Mouse (Mus musculus) forebrain, postnatal 0 days (tissue): Measurements from ENCODE around the gene Tedc2. TPM values are rescaled to one million over a fixed set of nuclear protein-coding genes. Genes with fewer than 3 reads are reported as not detected.

Experiments used
- ATAC-seq: fragments of 200-750 bp; cut with Nextera tagmentation; 2 replicates; pipeline ENCODE4 v1.8.0; 2017; ENCODE audit warnings: mild to moderate bottlenecking, moderate library complexity
- DNase-seq: peaks from one replicate; pipeline ENCODE4 v3.0.0-alpha.2; 2015
- H3K27ac ChIP-seq: fragments of 300-500 bp; sonication (generic); 2 replicates; pipeline ENCODE4 v1.5.1; 2014; ENCODE audit warnings: low read depth, mild to moderate bottlenecking, antibody characterized with exemption, low read length, moderate library complexity, mixed read lengths
- H3K27me3 ChIP-seq: fragments of 300-500 bp; sonication (generic); 2 replicates; pipeline ENCODE4 v1.6.1; 2014; ENCODE audit warnings: mild to moderate bottlenecking, low read length, mixed read lengths; ENCODE audit not compliant: insufficient read depth
- H3K36me3 ChIP-seq: fragments of 300-500 bp; sonication (generic); 2 replicates; pipeline ENCODE4 v1.6.1; 2014; ENCODE audit warnings: mild to moderate bottlenecking, moderate library complexity; ENCODE audit not compliant: insufficient read depth
- H3K4me1 ChIP-seq: fragments of 300-500 bp; sonication (generic); 2 replicates; pipeline ENCODE4 v1.6.1; 2014; ENCODE audit warnings: antibody characterized with exemption; ENCODE audit not compliant: insufficient read depth
- H3K4me2 ChIP-seq: fragments of 300-500 bp; sonication (generic); 2 replicates; pipeline ENCODE4 v1.6.1; 2014; ENCODE audit warnings: low read depth, mild to moderate bottlenecking, moderate library complexity
- H3K4me3 ChIP-seq: fragments of 300-500 bp; sonication (generic); 2 replicates; pipeline ENCODE4 v1.5.1; 2014; ENCODE audit warnings: low read depth, low read length, mixed read lengths
- H3K9ac ChIP-seq: fragments of 300-500 bp; sonication (generic); 2 replicates; pipeline ENCODE4 v1.6.1; 2014; ENCODE audit warnings: mild to moderate bottlenecking
- H3K9me3 ChIP-seq: fragments of 300-500 bp; sonication (generic); 2 replicates; pipeline ENCODE4 v1.6.1; 2016; ENCODE audit warnings: low read length
- CTCF ChIP-seq: sonication (generic); IDR thresholded peaks from 2 replicates; pipeline ENCODE4 v1.5.1; 2016; ENCODE audit warnings: antibody characterized with exemption, control low read depth, low read depth
- WGBS: fragments of 180-500 bp; shearing (Covaris S2); extraction: QIAGEN DNeasy Blood & Tissue Kit; methylation state at CpG from one replicate; pipeline ENCODE4 v1.1.7; 2014; 5-methylcytosine and 5-hydroxymethylcytosine counted together
- polyA plus RNA-seq: library from polyadenylated mRNA; unstranded; fragments of >200 nt; fragmentation: Nextera tagmentation; extraction: Ambion mirVana; gene quantifications from 2 replicates; pipeline ENCODE4 v1.2.1, GENCODE M21; 2015
- total RNA-seq: library from RNA; depleted of rRNA; stranded (reverse); fragments of >200 nt; gene quantifications from 2 replicates; pipeline ENCODE4 v1.2.3, GENCODE M21; 2014; rRNA removed

The Tedc2 gene
- total RNA-seq: 19.7 and 20.1 TPM in 2 replicates
- 9.6 and 10.0 TPM in 2 replicates for polyA plus RNA-seq

DNA sequence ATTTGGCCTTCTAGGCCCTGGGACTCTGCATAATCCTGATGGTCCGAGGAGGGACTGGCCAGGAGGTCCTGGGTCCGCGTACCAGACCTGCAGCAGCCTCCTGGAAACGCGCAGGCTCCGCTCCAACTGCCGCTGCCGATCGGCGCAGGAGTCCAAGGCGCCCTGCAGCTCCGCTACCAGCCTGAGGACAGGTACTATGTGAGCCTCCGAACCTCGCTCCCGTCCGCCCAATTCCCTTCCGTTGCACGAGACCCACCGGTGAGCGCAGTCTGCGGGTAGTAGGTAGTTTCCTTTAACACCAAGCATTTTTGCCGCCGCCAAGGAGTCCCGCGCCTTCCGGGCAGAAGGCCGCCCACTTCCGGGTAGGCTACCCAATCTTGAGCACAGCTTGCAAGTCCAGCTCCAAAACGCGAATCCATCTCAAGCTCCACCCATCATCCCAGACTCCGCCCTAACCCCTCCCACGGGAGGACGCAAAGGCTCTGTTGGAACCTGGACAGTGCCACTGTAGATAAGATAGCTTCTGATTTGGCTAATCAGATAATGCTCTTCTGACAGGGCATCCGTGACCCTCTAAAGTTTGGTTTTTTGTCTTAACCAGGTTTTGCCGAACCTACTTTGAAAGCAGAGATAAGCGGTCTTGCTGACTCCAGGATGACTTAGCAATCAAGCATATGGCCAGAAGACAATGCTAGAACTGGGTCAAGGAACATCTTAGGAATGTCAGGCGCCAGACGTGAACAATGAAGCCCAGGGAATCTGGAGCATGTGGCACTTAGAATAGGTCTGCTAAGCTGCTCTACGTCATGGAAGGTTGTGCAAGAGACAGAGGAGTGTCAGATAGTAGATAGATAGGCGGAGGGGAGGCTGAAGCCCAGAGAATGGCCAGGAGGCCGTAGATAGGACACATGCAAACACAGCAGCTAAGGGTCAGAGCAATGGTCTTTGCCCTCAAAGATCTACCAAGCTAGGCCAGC is at the start of gene Tedc2:
Gene Tedc2, minus strand, starts transcription at position 417 of the 977 bp plus-strand sequence.
- TF ChIP-seq CTCF: no peak
- WGBS: 6% methylated on average over 41 of the region's 41 CpGs
- peak within 1 kb of the TSS; percentile 86 for H3K4me2 ChIP-seq
- peaks cover 11% of the 10 kb centered on the region; the same call in 1 of the 2 replicates for H3K4me1 ChIP-seq
- ATAC-seq: peak; percentile 97
- peak within 1 kb of the TSS; percentile 66 for H3K9ac ChIP-seq
- peak; percentile 90 for DNase-seq
- H3K9me3 ChIP-seq: no peaks in the 10 kb centered on the region
- peak within 1 kb of the TSS; percentile 73 for H3K27ac ChIP-seq
- peaks cover 21% of the 10 kb centered on the region for H3K36me3 ChIP-seq
- H3K27me3 ChIP-seq: no peaks in the 10 kb centered on the region
- peak within 1 kb of the TSS; percentile 70 for H3K4me3 ChIP-seq

- Histone ChIP-seq H3K9me3 (no peaks in the 10 kb centered on the region), H3K27ac (no peak overlapping the region), H3K27me3 (no peaks in the 10 kb centered on the region), H3K9ac (no peak overlapping the region), H3K36me3 (no peaks in the 10 kb centered on the region), H3K4me3 (no peak overlapping the region), H3K4me2 (no peak overlapping the region), H3K4me1 (no peaks in the 10 kb centered on the region)
- no peak for ATAC-seq
- WGBS: 89% methylated on average over 1 of the region's 1 CpGs
- TF ChIP-seq CTCF: no peak
- no peak for DNase-seq
These were observed 46.5 kb upstream of the Tedc2 start for GRCm38 (mm10) chr17:24267133-24267532.

DNA sequence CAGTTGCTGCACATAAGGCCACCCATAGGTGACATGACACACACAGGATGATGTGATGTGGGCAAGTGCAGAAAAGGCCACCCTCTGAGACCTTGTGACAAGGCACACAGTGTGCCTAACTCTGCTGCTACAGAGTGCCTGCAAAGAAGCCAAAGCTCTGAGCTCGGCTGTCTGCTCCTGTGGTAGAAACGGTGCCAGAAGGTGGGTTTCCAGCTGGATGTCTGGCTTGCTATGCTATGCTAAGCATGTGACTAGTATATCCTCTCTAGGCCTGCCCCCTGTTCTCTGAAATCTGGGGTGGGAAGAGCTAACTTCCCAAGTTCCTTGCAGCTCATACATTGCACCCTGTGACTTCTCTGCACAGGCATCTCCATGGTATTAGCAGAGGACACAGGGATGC is 44.1 kb upstream of the Tedc2 start:
- Histone ChIP-seq H3K4me3 (no peak overlapping the region), H3K27ac (no peak overlapping the region), H3K27me3 (no peaks in the 10 kb centered on the region), H3K4me1 (no peaks in the 10 kb centered on the region), H3K4me2 (no peak overlapping the region), H3K9ac (no peak overlapping the region), H3K9me3 (no peaks in the 10 kb centered on the region), H3K36me3 (no peaks in the 10 kb centered on the region)
- DNase-seq: no peak
- ATAC-seq: no peak
- TF ChIP-seq CTCF: no peak
- 67% methylated on average over 2 of the region's 2 CpGs for WGBS

DNA sequence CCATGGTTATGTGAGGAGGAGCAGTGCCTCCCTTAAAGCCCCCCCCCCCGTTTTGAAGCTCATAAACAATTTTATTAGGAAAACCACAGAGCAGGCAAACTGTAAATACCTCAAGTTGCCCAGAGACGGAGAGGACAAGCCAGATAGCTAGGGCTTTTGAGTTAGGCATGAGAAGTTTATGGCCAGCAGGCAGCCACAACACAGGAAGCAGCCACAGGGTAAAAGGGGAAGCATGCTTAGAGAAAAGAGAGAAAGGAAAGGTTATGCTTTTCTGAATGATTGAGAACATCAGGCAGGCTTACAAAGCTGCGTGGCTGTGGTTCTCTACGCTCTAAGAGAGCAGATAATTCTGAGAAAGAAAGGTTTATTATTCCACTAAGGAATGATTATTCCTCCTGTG is 39.9 kb upstream of the Tedc2 start:
- H3K9me3 ChIP-seq: no peaks in the 10 kb centered on the region
- no peaks in the 10 kb centered on the region for H3K4me1 ChIP-seq
- no peaks in the 10 kb centered on the region for H3K27me3 ChIP-seq
- H3K4me3 ChIP-seq: no peak overlapping the region
- H3K27ac ChIP-seq: no peak overlapping the region
- no peaks in the 10 kb centered on the region for H3K36me3 ChIP-seq
- no peak overlapping the region for H3K9ac ChIP-seq
- DNase-seq (no peak), ATAC-seq (no peak)
- no peak for TF ChIP-seq CTCF
- no peak overlapping the region for H3K4me2 ChIP-seq
- WGBS: 73% methylated on average over 4 of the region's 4 CpGs

DNA sequence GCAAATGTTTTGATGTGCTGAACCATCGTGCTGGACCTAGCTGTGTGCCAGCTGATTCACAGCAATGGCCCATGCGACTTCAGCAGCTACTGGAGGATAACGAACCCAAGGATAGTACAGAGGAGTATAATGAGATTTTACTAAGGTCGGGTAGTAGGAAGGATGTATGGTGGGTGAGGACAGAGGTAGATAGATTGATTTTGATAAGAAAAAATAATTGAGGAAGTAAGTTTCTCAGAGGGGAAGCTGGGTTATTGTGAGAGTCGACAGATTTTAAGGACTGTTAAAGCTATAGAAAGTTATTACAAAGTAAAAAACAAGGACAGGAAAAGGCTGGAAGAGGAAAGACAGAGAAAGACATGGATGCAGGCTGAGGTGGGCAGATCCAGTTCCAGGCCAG is 39.1 kb upstream of the Tedc2 start:
- ATAC-seq (no peak), DNase-seq (no peak)
- H3K36me3 ChIP-seq: no peaks in the 10 kb centered on the region
- no peak overlapping the region for H3K9ac ChIP-seq
- no peak for TF ChIP-seq CTCF
- H3K9me3 ChIP-seq: no peaks in the 10 kb centered on the region
- no peaks in the 10 kb centered on the region for H3K27me3 ChIP-seq
- no peak overlapping the region for H3K4me2 ChIP-seq
- 67% methylated on average over 5 of the region's 5 CpGs for WGBS
- H3K27ac ChIP-seq: no peak overlapping the region
- no peak overlapping the region for H3K4me3 ChIP-seq
- no peaks in the 10 kb centered on the region for H3K4me1 ChIP-seq

- 71% methylated on average over 4 of the region's 4 CpGs for WGBS
- Histone ChIP-seq H3K4me1 (no peaks in the 10 kb centered on the region), H3K9ac (no peak overlapping the region), H3K36me3 (no peaks in the 10 kb centered on the region), H3K27me3 (no peaks in the 10 kb centered on the region), H3K4me2 (no peak overlapping the region), H3K27ac (no peak overlapping the region), H3K9me3 (no peaks in the 10 kb centered on the region), H3K4me3 (no peak overlapping the region)
- no peak for DNase-seq
- no peak for ATAC-seq
- TF ChIP-seq CTCF: no peak
These were observed 38.3 kb upstream of the Tedc2 start for GRCm38 (mm10) chr17:24258981-24259380.

DNA sequence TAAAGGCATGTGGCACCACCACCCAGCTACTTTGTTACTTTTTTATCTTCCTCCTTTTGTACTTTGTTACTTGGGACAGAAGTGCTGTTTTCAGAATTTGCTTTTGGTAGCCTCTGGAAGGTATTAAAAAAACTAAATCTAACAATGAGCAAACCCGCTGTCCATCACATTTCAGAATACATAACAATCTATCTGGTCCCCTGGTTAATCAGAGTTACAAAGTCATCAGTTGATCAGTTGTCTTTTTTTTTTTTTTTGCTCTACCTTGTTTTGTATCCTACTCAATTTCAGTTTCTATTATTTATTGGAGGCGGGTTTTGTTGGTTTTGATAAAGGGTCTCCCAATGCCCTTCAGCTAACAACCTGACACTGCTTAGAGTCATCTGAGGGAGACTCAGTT is 31.7 kb upstream of the Tedc2 start:
- WGBS: 93% methylated on average over 2 of the region's 2 CpGs
- TF ChIP-seq CTCF: no peak
- ATAC-seq: no peak
- no peaks in the 10 kb centered on the region for H3K27me3 ChIP-seq
- no peak for DNase-seq
- no peaks in the 10 kb centered on the region for H3K9me3 ChIP-seq
- H3K4me3 ChIP-seq: no peak overlapping the region
- H3K36me3 ChIP-seq: peaks cover 6% of the 10 kb centered on the region; the same call in 1 of the 2 replicates
- no peak overlapping the region for H3K4me2 ChIP-seq
- no peak overlapping the region for H3K9ac ChIP-seq
- no peak overlapping the region for H3K27ac ChIP-seq
- H3K4me1 ChIP-seq: 0 out of 2 replicates have a peak, but pooled peaks cover 7% of the 10 kb centered on the region
